Mouse (Mus musculus): ENCODE results near the gene Aqp3.

GRCm38 (mm10) chr4:41042880-41043279 is 55.1 kb downstream of the Aqp3 start:
- TF ChIP-seq E2F4 (IDR thresholded peaks at IDR 0.05; ENCODE audit: borderline replicate concordance, low read depth, low read length) (no peak), SIN3A (IDR thresholded peaks at IDR 0.05; ENCODE audit: low read length) (no peak), POLR2A (IDR thresholded peaks at IDR 0.05; ENCODE audit: control insufficient read depth in 1 of 2, insufficient read depth in 1 of 2, low read depth in 1 of 2, low read length in 2 of 2, poor library complexity in 1 of 2) (no peak), GATA1 (IDR thresholded peaks at IDR 0.05; ENCODE audit: low read depth, low read length) (no peak), CTCF (IDR thresholded peaks at IDR 0.05 in 2 of 3, conservative IDR thresholded peaks at IDR 0.05 in 1 of 3; ENCODE audit: control insufficient read depth in 1 of 3, insufficient read depth in 1 of 3, low read depth in 2 of 3, low read length in 3 of 3, poor library complexity in 1 of 3, severe bottlenecking in 1 of 3) (no peak), MXI1 (IDR thresholded peaks at IDR 0.05; ENCODE audit: low read depth, low read length) (no peak), ZKSCAN1 (IDR thresholded peaks at IDR 0.05; ENCODE audit: low read depth, low read length) (no peak), TCF12 (IDR thresholded peaks at IDR 0.05; ENCODE audit: low read depth, low read length) (no peak), USF2 (IDR thresholded peaks at IDR 0.05; ENCODE audit: borderline replicate concordance in 1 of 2, insufficient read depth in 1 of 2, low read depth in 1 of 2, low read length in 2 of 2) (no peak), EP300 (IDR thresholded peaks at IDR 0.05; ENCODE audit: low read depth in 1 of 2, low read length in 2 of 2) (no peak), USF1 (IDR thresholded peaks at IDR 0.05; ENCODE audit: low read depth, low read length) (no peak), CHD2 (IDR thresholded peaks at IDR 0.05; ENCODE audit: low read length) (no peak), GABPA (IDR thresholded peaks at IDR 0.05; ENCODE audit: low read depth, low read length) (no peak)

Measured in MEL (cell line).